Mouse (Mus musculus) lung, adult 2 months (tissue): Measurements from ENCODE around the gene 4933409G03Rik.

Experiments
- CTCF ChIP-seq: fragments of 200-500 bp; IDR thresholded peaks from 2 replicates; pipeline ENCODE4 v1.5.1; 2011; ENCODE audit warnings: mild to moderate bottlenecking, low read length, control low read depth; ENCODE audit not compliant: insufficient read depth
- POLR2A ChIP-seq: fragments of 200-500 bp; IDR thresholded peaks from 2 replicates; pipeline ENCODE4 v1.6.1; 2011; ENCODE audit warnings: low read depth, mild to moderate bottlenecking, control low read depth, low read length, borderline replicate concordance; ENCODE audit errors: extremely low read depth

- TF ChIP-seq CTCF, result no peak
- no peak for TF ChIP-seq POLR2A
These were observed 38.0 kb upstream of the 4933409G03Rik start for GRCm38 (mm10) chr2:68544190-68544589.
